Comparison of ENCODE assay signal across 9 mouse cellular contexts in genomic region chr4:141069731-141070130, GRCm38 (mm10). TPM values are rescaled to one million over a fixed set of nuclear protein-coding genes. Genes with fewer than 3 reads are reported as not detected.
A peak's percentile ranks its signal among the peaks of the same experiment; 100 is the strongest.
DNase-seq lines count a peak whose midpoint lies in the region; ATAC-seq and TF ChIP-seq lines count a peak whose summit lies in the region.
"Had no signal": no experiment of that assay in that cellular context is flagged by ENCODE, and none has a peak within 500 bp of the region (broad histone marks: within the 10 kb centered on the region; RNA-seq: fewer than 3 reads in every experiment).

No protein-coding gene starts in this region.

- no peaks in the 10 kb centered on the region for H3K4me1 ChIP-seq in forebrain, postnatal 0 days (ENCODE audit: insufficient read depth)
- peaks cover 5% of the 10 kb centered on the region for H3K4me1 ChIP-seq in forebrain, embryonic 16.5 days (replicated peaks; ENCODE audit: control insufficient read depth, insufficient read depth, low read length)
- H3K4me1 ChIP-seq in bone marrow macrophage, adult 2 months (ENCODE audit: control insufficient read depth, insufficient read depth, low read length): peaks cover 8% of the 10 kb centered on the region
- H3K4me1 ChIP-seq in midbrain, embryonic 15.5 days: peaks cover 3% of the 10 kb centered on the region; the same call in 1 of the 2 replicates

- no peak overlapping the region for H3K27ac ChIP-seq in forebrain, postnatal 0 days (ENCODE audit: low read depth, low read length)
- no peak overlapping the region for H3K27ac ChIP-seq in forebrain, embryonic 16.5 days (ENCODE audit: low read length)
- H3K27ac ChIP-seq in bone marrow macrophage, adult 2 months (ENCODE audit: insufficient read depth, low read depth, low read length): no peak overlapping the region
- H3K27ac ChIP-seq in midbrain, embryonic 15.5 days: 0 out of 2 replicates have a peak overlapping the region, but pooled peaks have one; percentile 29

- WGBS in forebrain, postnatal 0 days: 56% methylated on average over 4 of the region's 4 CpGs
- 59% methylated on average over 4 of the region's 4 CpGs for WGBS in forebrain, embryonic 16.5 days
- 57% methylated on average over 4 of the region's 4 CpGs for whole genome bisulfite sequencing in midbrain, embryonic 15.5 days

- no peaks in the 10 kb centered on the region for H3K27me3 ChIP-seq in forebrain, postnatal 0 days (ENCODE audit: insufficient read depth, low read length)
- no peaks in the 10 kb centered on the region for H3K27me3 ChIP-seq in forebrain, embryonic 16.5 days (replicated peaks; ENCODE audit: control insufficient read depth, insufficient read depth, low read length)
- H3K27me3 ChIP-seq in midbrain, embryonic 15.5 days (replicated peaks): no peaks in the 10 kb centered on the region
- H3K27me3 ChIP-seq: heart, embryonic 15.5 days had no signal

- no peaks in the 10 kb centered on the region for H3K9me3 ChIP-seq in forebrain, postnatal 0 days (ENCODE audit: low read length)
- no peaks in the 10 kb centered on the region for H3K9me3 ChIP-seq in forebrain, embryonic 16.5 days (ENCODE audit: control insufficient read depth, low read length)
- no peaks in the 10 kb centered on the region for H3K9me3 ChIP-seq in midbrain, embryonic 15.5 days
- H3K9me3 ChIP-seq: heart, embryonic 15.5 days had no signal

- no peak for TF ChIP-seq POLR2A in bone marrow macrophage, adult 2 months (IDR thresholded peaks at IDR 0.05; ENCODE audit: borderline replicate concordance, low read depth, low read length)

- peak; percentile 72 for DNase-seq in forebrain, postnatal 0 days
- DNase-seq in 416B (ENCODE audit: low read depth): peak; percentile 56
- peak; percentile 50 for DNase-seq in gastrocnemius, postnatal 10 days
- peak; percentile 69 to 77 for DNase-seq in kidney, postnatal 4 days

- H3K9ac ChIP-seq in forebrain, postnatal 0 days: no peak overlapping the region
- no peak overlapping the region for H3K9ac ChIP-seq in forebrain, embryonic 16.5 days (replicated peaks; ENCODE audit: low read depth, low read length)
- H3K9ac ChIP-seq in midbrain, embryonic 15.5 days: no peak overlapping the region
- H3K9ac ChIP-seq: heart, embryonic 15.5 days had no signal

- peaks cover 82% of the 10 kb centered on the region for H3K36me3 ChIP-seq in forebrain, postnatal 0 days (ENCODE audit: insufficient read depth)
- peaks cover 39% of the 10 kb centered on the region for H3K36me3 ChIP-seq in forebrain, embryonic 16.5 days (ENCODE audit: control insufficient read depth, insufficient read depth)
- peaks cover 60% of the 10 kb centered on the region for H3K36me3 ChIP-seq in midbrain, embryonic 15.5 days (replicated peaks)

- H3K4me2 ChIP-seq in forebrain, postnatal 0 days (ENCODE audit: low read depth): no peak overlapping the region
- H3K4me2 ChIP-seq in forebrain, embryonic 16.5 days (ENCODE audit: low read length): no peak overlapping the region
- H3K4me2 ChIP-seq in midbrain, embryonic 15.5 days: no peak overlapping the region
- H3K4me2 ChIP-seq: heart, embryonic 15.5 days had no signal

- peak; percentile 91 for TF ChIP-seq CTCF in forebrain, postnatal 0 days (IDR thresholded peaks at IDR 0.05; ENCODE audit: low read depth)
- TF ChIP-seq CTCF in bone marrow macrophage, adult 2 months (IDR thresholded peaks at IDR 0.05; ENCODE audit: low read depth, low read length): peak; percentile 60

- no peak overlapping the region for H3K4me3 ChIP-seq in forebrain, postnatal 0 days (ENCODE audit: low read depth, low read length)
- H3K4me3 ChIP-seq in forebrain, embryonic 16.5 days (replicated peaks; ENCODE audit: low read length): no peak overlapping the region
- H3K4me3 ChIP-seq in bone marrow macrophage, adult 2 months (ENCODE audit: insufficient read depth, low read length): no peak overlapping the region
- no peak overlapping the region for H3K4me3 ChIP-seq in midbrain, embryonic 15.5 days
- H3K4me3 ChIP-seq: heart, embryonic 15.5 days had no signal

- no peak for ATAC-seq in forebrain, postnatal 0 days
- no peak for ATAC-seq in forebrain, embryonic 16.5 days
- ATAC-seq in midbrain, embryonic 15.5 days (replicated peaks): no peak
- ATAC-seq in activated CD4-positive, CD25-positive, alpha-beta regulatory T cell, adult 4 months: no peak

RNA-seq across cellular contexts. Expression of gene Necap2, which starts 8.4 kb away (rescaled TPM):
- total RNA-seq in forebrain, postnatal 0 days (2014; rRNA removed): 49.6 and 51.1 TPM in 2 replicates
- polyA plus RNA-seq in forebrain, postnatal 0 days (2015; fragmentation: Nextera tagmentation; extraction: Ambion mirVana): 38.9 and 43.0 TPM in 2 replicates
- polyA plus RNA-seq in forebrain, embryonic 16.5 days (2015; fragmentation: Nextera tagmentation; extraction: Ambion mirVana): 56.6 and 57.8 TPM in 2 replicates
- polyA plus RNA-seq in bone marrow macrophage, adult 2 months (2012; ENCODE audit: insufficient read depth, insufficient read length, missing spikeins): 170 and 172 TPM in 2 replicates
- total RNA-seq in gastrocnemius, postnatal 10 days (2021): 10 to 100 TPM; 27.2 to 31.1 TPM
- 55.9 and 56.0 TPM in 2 replicates for polyA plus RNA-seq in midbrain, embryonic 15.5 days (2015; fragmentation: Nextera tagmentation; extraction: Ambion mirVana)
- 100 to 1,000 TPM in 1 of 2 experiments, 10 to 100 TPM in 1; 85.5 to 101 TPM for polyA plus RNA-seq in activated CD4-positive, CD25-positive, alpha-beta regulatory T cell, adult 4 months (2017; shearing (Covaris generic))

RNA-seq across cellular contexts. Expression of gene Crocc, which starts 9.4 kb away (rescaled TPM):
- 29.9 and 43.0 TPM in 2 replicates for total RNA-seq in forebrain, postnatal 0 days (2014; rRNA removed)
- polyA plus RNA-seq in forebrain, postnatal 0 days (2015; fragmentation: Nextera tagmentation; extraction: Ambion mirVana): 3.5 and 3.8 TPM in 2 replicates
- 6.2 and 6.7 TPM in 2 replicates for polyA plus RNA-seq in forebrain, embryonic 16.5 days (2015; fragmentation: Nextera tagmentation; extraction: Ambion mirVana)
- 6.9 and 8.1 TPM in 2 replicates for polyA plus RNA-seq in bone marrow macrophage, adult 2 months (2012; ENCODE audit: insufficient read depth, insufficient read length, missing spikeins)
- 1 to 10 TPM; 3.8 to 9.3 TPM for total RNA-seq in gastrocnemius, postnatal 10 days (2021)
- polyA plus RNA-seq in midbrain, embryonic 15.5 days (2015; fragmentation: Nextera tagmentation; extraction: Ambion mirVana): 7.0 and 8.9 TPM in 2 replicates
- 1 to 10 TPM in 1 of 2 experiments, under 1 TPM in 1; 0.98 to 1.4 TPM for polyA plus RNA-seq in activated CD4-positive, CD25-positive, alpha-beta regulatory T cell, adult 4 months (2017; shearing (Covaris generic))

RNA-seq across cellular contexts. Expression of gene Spata21, which starts 18.4 kb away (rescaled TPM):
- total RNA-seq in forebrain, postnatal 0 days (2014; rRNA removed): 0.08 and 0.67 TPM in 2 replicates
- 0.31 and 0.68 TPM in 2 replicates for polyA plus RNA-seq in forebrain, postnatal 0 days (2015; fragmentation: Nextera tagmentation; extraction: Ambion mirVana)
- polyA plus RNA-seq in forebrain, embryonic 16.5 days (2015; fragmentation: Nextera tagmentation; extraction: Ambion mirVana): 0.09 and 0.46 TPM in 2 replicates
- polyA plus RNA-seq in bone marrow macrophage, adult 2 months (2012; ENCODE audit: insufficient read depth, insufficient read length, missing spikeins): not detected in 2 replicates
- total RNA-seq in gastrocnemius, postnatal 10 days (2021): not detected
- polyA plus RNA-seq in midbrain, embryonic 15.5 days (2015; fragmentation: Nextera tagmentation; extraction: Ambion mirVana): 0.27 and 0.87 TPM in 2 replicates
- polyA plus RNA-seq in activated CD4-positive, CD25-positive, alpha-beta regulatory T cell, adult 4 months (2017; shearing (Covaris generic)): under 1 TPM; 0.29 to 0.88 TPM

RNA-seq across cellular contexts. Expression of gene Mfap2, which starts 59.5 kb away (rescaled TPM):
- total RNA-seq in forebrain, postnatal 0 days (2014; rRNA removed): 22.2 and 25.1 TPM in 2 replicates
- polyA plus RNA-seq in forebrain, postnatal 0 days (2015; fragmentation: Nextera tagmentation; extraction: Ambion mirVana): 124 and 148 TPM in 2 replicates
- polyA plus RNA-seq in forebrain, embryonic 16.5 days (2015; fragmentation: Nextera tagmentation; extraction: Ambion mirVana): 190 and 202 TPM in 2 replicates
- not detected in 2 replicates for polyA plus RNA-seq in bone marrow macrophage, adult 2 months (2012; ENCODE audit: insufficient read depth, insufficient read length, missing spikeins)
- total RNA-seq in gastrocnemius, postnatal 10 days (2021): 10 to 100 TPM; 79.1 to 88.6 TPM
- 153 and 181 TPM in 2 replicates for polyA plus RNA-seq in midbrain, embryonic 15.5 days (2015; fragmentation: Nextera tagmentation; extraction: Ambion mirVana)
- polyA plus RNA-seq in activated CD4-positive, CD25-positive, alpha-beta regulatory T cell, adult 4 months (2017; shearing (Covaris generic)): not detected
